Mouse (Mus musculus) intestine, embryonic 14.5 days (tissue): ENCODE measurements around the gene Atg4d. TPM values are rescaled to one million over a fixed set of nuclear protein-coding genes. Genes with fewer than 3 reads are reported as not detected.

Experiments used
- ATAC-seq: fragments of 200-750 bp; cut with Nextera tagmentation; replicated peaks from 2 replicates; pipeline ENCODE4 v1.8.0; 2017; ENCODE audit warnings: low read depth, moderate number of reproducible peaks, moderate TSS enrichment, moderate library complexity; ENCODE audit not compliant: low FRiP score, low TSS enrichment
- DNase-seq: peaks from one replicate; pipeline ENCODE4 v3.0.0-alpha.2; 2018; ENCODE audit warnings: low spot score
- H3K27ac ChIP-seq: fragments of 300-500 bp; sonication (generic); 2 replicates; pipeline ENCODE4 v1.5.1; 2014; ENCODE audit warnings: low read depth, mild to moderate bottlenecking, control low read depth
- H3K27me3 ChIP-seq: fragments of 300-500 bp; sonication (generic); replicated peaks from 2 replicates; pipeline ENCODE4 v1.6.1; 2014; ENCODE audit warnings: low read length, control low read depth; ENCODE audit not compliant: control insufficient read depth, insufficient read depth
- H3K36me3 ChIP-seq: fragments of 300-500 bp; sonication (generic); 2 replicates; pipeline ENCODE4 v1.6.1; 2014; ENCODE audit warnings: low read length, control low read depth; ENCODE audit not compliant: control insufficient read depth, insufficient read depth
- H3K4me1 ChIP-seq: fragments of 300-500 bp; sonication (generic); replicated peaks from 2 replicates; pipeline ENCODE4 v1.6.1; 2014; ENCODE audit warnings: low read length, control low read depth, mixed read lengths; ENCODE audit not compliant: control insufficient read depth, insufficient read depth
- H3K4me2 ChIP-seq: fragments of 300-500 bp; sonication (generic); 2 replicates; pipeline ENCODE4 v1.6.1; 2014; ENCODE audit warnings: low read length
- H3K4me3 ChIP-seq: fragments of 300-500 bp; sonication (generic); 2 replicates; pipeline ENCODE4 v1.5.1; 2014; ENCODE audit warnings: low read depth, low read length, control low read depth, mixed read lengths
- H3K9ac ChIP-seq: fragments of 300-500 bp; sonication (generic); 2 replicates; pipeline ENCODE4 v1.6.1; 2014; ENCODE audit warnings: mild to moderate bottlenecking, low read length
- H3K9me3 ChIP-seq: fragments of 300-500 bp; sonication (generic); 2 replicates; pipeline ENCODE4 v1.6.1; 2016; ENCODE audit warnings: low read length, control low read depth; ENCODE audit not compliant: control insufficient read depth
- WGBS: fragments of 180-500 bp; shearing (Covaris S2); extraction: QIAGEN DNeasy Blood & Tissue Kit; methylation state at CpG from one replicate; pipeline ENCODE4 v1.1.7; 2014; 5-methylcytosine and 5-hydroxymethylcytosine counted together
- polyA plus RNA-seq: library from polyadenylated mRNA; unstranded; fragments of >200 nt; fragmentation: Nextera tagmentation; extraction: Ambion mirVana; gene quantifications from 2 replicates; pipeline ENCODE4 v1.2.1, GENCODE M21; 2014

Gene Atg4d
- polyA plus RNA-seq, 1 experiment from 2014 or later: 45.4 TPM

DNA sequence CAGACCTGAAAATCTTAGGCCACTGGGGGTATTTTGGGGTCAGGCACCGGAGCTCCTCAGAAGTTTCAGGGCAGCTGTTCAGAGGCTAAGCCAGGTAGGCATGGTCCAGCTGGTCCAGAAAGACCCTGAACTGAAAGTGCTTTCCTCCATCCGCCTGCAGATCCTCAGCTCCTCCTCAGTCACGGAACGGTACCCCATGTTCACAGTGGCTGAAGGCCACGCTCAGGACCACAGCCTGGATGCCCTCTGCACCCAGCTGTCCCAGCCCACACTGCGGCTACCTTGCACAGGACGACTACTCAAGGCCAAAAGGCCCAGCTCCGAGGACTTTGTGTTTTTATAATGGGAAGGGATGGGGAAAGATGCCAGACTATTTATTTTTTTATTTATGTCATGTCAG, 8.0 kb downstream of the Atg4d start:
- Histone ChIP-seq H3K9me3 (no peaks in the 10 kb centered on the region), H3K27me3 (no peaks in the 10 kb centered on the region), H3K4me1 (no peaks in the 10 kb centered on the region), H3K4me2 (no peak overlapping the region), H3K36me3 (peaks cover 99% of the 10 kb centered on the region), H3K9ac (no peak overlapping the region), H3K4me3 (no peak overlapping the region), H3K27ac (no peak overlapping the region)
- DNase-seq (no peak), ATAC-seq (no peak)
- 85% methylated on average over 8 of the region's 8 CpGs for WGBS

GRCm38 (mm10) chr9:21273520-21274228, 8.6 kb downstream of the Atg4d start:
- DNase-seq (no peak), ATAC-seq (no peak)
- no peak overlapping the region for H3K9ac ChIP-seq
- 87% methylated on average over 7 of the region's 7 CpGs for WGBS
- H3K27me3 ChIP-seq: no peaks in the 10 kb centered on the region
- no peaks in the 10 kb centered on the region for H3K9me3 ChIP-seq
- no peak overlapping the region for H3K4me2 ChIP-seq
- H3K4me3 ChIP-seq: no peak overlapping the region
- H3K27ac ChIP-seq: no peak overlapping the region
- peaks cover 97% of the 10 kb centered on the region for H3K36me3 ChIP-seq
- H3K4me1 ChIP-seq: no peaks in the 10 kb centered on the region

GRCm38 (mm10) chr9:21274336-21274735, 9.2 kb downstream of the Atg4d start:
- Histone ChIP-seq H3K4me3 (no peak overlapping the region), H3K27ac (no peak overlapping the region), H3K27me3 (no peaks in the 10 kb centered on the region), H3K36me3 (peaks cover 97% of the 10 kb centered on the region), H3K9me3 (no peaks in the 10 kb centered on the region), H3K9ac (no peak overlapping the region), H3K4me1 (no peaks in the 10 kb centered on the region), H3K4me2 (no peak overlapping the region)
- DNase-seq (no peak), ATAC-seq (no peak)
- WGBS: 91% methylated on average over 3 of the region's 3 CpGs

DNA sequence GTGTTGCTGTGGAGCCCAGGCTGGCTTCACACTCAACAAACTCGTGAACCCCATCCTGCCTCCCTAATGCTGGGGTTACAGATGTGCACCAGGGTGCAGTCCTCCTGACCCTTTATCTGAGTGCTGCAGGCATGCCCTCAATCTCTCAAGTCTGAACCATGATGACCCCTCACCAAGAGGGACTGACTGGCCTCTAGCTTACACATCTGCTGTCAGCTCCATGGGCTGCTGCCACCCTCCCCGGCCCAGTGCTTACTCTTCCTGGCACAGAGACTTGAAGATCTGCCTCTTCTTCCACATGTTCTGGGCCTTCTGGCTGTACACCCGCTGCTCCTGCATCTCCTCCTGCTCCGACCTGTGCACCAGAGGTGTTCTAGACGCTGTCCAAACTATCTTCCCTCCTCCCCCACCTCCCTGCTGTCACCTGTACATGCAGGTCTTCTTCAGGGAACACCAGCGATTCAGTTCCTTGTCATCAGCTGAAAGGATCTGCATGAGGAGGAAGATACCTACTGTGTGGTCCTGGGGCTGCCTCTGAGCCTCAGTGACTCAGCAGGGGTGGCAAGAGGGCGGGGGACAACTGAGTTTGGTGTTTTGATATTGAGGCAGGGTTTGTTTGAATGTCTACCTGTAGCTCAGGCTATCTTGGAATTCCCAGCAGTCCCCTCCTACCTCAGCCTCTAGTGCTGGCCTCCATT, 10.1 kb downstream of the Atg4d start:
- Histone ChIP-seq H3K4me1 (no peaks in the 10 kb centered on the region), H3K27ac (no peak overlapping the region), H3K27me3 (no peaks in the 10 kb centered on the region), H3K9me3 (no peaks in the 10 kb centered on the region), H3K4me2 (no peak overlapping the region), H3K36me3 (peaks cover 97% of the 10 kb centered on the region), H3K9ac (no peak overlapping the region), H3K4me3 (no peak overlapping the region)
- WGBS: 83% methylated on average over 7 of the region's 7 CpGs
- DNase-seq (no peak), ATAC-seq (no peak)

- H3K36me3 ChIP-seq: peaks cover 95% of the 10 kb centered on the region
- H3K9ac ChIP-seq: no peak overlapping the region
- DNase-seq (no peak), ATAC-seq (no peak)
- H3K27me3 ChIP-seq: no peaks in the 10 kb centered on the region
- WGBS: 87% methylated on average over 12 of the region's 12 CpGs
- H3K27ac ChIP-seq: no peak overlapping the region
- H3K4me3 ChIP-seq: no peak overlapping the region
- no peak overlapping the region for H3K4me2 ChIP-seq
- H3K9me3 ChIP-seq: no peaks in the 10 kb centered on the region
- H3K4me1 ChIP-seq: no peaks in the 10 kb centered on the region
These were observed 10.6 kb downstream of the Atg4d start for GRCm38 (mm10) chr9:21275727-21276126.

DNA sequence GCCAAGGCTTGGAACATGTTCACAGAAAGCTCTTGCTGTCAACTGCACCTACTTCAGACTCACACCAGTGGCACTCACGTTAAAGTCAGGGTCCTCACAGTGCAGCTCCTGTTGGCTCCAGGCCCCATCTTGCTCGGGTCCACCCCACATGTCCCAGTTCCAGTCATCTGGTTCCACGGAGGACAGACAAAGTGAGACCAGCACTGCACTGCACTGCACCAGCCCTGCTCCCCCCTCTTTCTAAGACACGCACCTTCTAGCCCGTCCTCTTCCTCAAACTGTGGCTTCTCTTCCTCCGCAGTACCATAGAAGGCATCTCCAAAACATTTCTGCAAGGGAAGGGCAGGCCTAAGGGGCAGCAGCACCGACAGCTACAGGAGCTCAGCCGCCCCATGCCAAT, 11.2 kb downstream of the Atg4d start:
- DNase-seq: no peak
- peaks cover 93% of the 10 kb centered on the region for H3K36me3 ChIP-seq
- H3K4me1 ChIP-seq: no peaks in the 10 kb centered on the region
- H3K27ac ChIP-seq: no peak overlapping the region
- no peak overlapping the region for H3K9ac ChIP-seq
- H3K4me2 ChIP-seq: no peak overlapping the region
- H3K27me3 ChIP-seq: no peaks in the 10 kb centered on the region
- H3K9me3 ChIP-seq: no peaks in the 10 kb centered on the region
- no peak overlapping the region for H3K4me3 ChIP-seq
- WGBS: 85% methylated on average over 8 of the region's 8 CpGs
- ATAC-seq: no peak

DNA sequence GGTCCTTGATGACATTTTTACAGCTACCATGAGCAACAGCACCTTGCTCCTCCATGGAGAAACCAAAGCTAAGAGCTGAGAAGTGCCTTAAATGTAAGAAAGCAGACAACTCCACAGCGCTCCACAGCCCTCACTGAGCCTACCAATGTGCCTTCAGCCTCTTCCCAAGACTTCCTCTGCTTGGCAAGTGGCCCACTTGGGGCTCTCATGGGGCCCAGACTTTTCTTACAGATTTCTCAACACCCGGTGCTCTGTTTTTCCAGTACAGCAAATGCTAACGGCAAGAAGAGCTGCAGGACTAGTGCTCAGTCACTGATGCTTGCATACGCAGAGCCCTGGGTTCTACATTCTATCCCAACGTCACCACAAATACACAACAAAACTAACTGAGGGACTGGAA, 12.7 kb downstream of the Atg4d start:
- Histone ChIP-seq H3K4me1 (no peaks in the 10 kb centered on the region), H3K36me3 (peaks cover 89% of the 10 kb centered on the region), H3K27ac (no peak overlapping the region), H3K9ac (no peak overlapping the region), H3K27me3 (no peaks in the 10 kb centered on the region), H3K4me2 (no peak overlapping the region), H3K4me3 (no peak overlapping the region), H3K9me3 (no peaks in the 10 kb centered on the region)
- ATAC-seq (no peak), DNase-seq (no peak)
- 91% methylated on average over 5 of the region's 5 CpGs for WGBS

DNA sequence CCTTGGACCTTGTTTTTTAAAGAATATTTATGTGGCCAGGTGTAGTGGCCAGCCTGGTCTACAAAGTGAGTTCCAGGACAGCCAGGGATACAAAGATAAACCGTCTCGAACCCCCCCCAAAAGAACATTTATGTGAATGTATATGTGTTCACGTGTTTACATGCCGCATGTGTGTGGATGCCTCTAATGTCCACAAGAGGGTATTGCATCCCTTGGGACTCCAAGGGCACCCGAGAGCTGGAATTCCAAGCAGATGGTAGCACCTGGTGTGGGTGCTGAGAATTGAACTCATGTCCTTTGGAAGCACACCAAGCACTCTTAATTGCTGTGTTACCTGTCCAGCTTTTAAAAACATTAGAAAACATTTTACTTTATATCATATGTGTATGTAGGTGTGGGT, 18.5 kb downstream of the Atg4d start:
- H3K4me2 ChIP-seq: no peak overlapping the region
- no peak overlapping the region for H3K4me3 ChIP-seq
- DNase-seq: no peak
- no peak for ATAC-seq
- H3K4me1 ChIP-seq: peaks cover 14% of the 10 kb centered on the region
- no peak overlapping the region for H3K9ac ChIP-seq
- 89% methylated on average over 5 of the region's 5 CpGs for WGBS
- H3K27me3 ChIP-seq: no peaks in the 10 kb centered on the region
- no peak overlapping the region for H3K27ac ChIP-seq
- H3K9me3 ChIP-seq: no peaks in the 10 kb centered on the region
- peaks cover 57% of the 10 kb centered on the region for H3K36me3 ChIP-seq

DNA sequence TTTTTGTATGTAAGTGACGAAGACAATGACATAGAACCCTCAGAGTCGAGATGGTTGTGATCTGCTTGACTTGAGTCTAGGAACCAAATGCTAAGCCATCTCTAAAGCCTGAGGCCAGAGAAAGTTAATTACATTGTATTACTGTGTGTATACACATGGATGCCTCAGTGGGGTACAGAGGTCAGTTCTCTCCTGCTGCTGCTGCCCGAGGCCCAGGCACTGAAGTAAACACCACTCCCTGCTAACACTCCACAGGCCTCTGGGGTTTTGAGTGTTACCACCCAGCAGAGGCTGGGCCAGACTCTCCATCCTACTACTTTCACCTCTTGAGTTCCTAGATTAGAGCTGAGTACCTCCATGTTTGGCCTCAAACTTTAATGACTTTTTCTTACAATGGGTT, 18.9 kb downstream of the Atg4d start:
- ATAC-seq: no peak
- H3K9me3 ChIP-seq: no peaks in the 10 kb centered on the region
- no peak overlapping the region for H3K27ac ChIP-seq
- H3K4me1 ChIP-seq: peaks cover 18% of the 10 kb centered on the region
- no peaks in the 10 kb centered on the region for H3K27me3 ChIP-seq
- no peak for DNase-seq
- H3K36me3 ChIP-seq: peaks cover 53% of the 10 kb centered on the region
- H3K9ac ChIP-seq: no peak overlapping the region
- H3K4me3 ChIP-seq: no peak overlapping the region
- WGBS: 70% methylated on average over 3 of the region's 3 CpGs
- H3K4me2 ChIP-seq: no peak overlapping the region
